Mouse (Mus musculus): ENCODE measurements around the gene Adam6b. TPM values are rescaled to one million over a fixed set of nuclear protein-coding genes. Genes with fewer than 3 reads are reported as not detected.
"Not testable (repeated sequence)": the region's sequence is repeated elsewhere in the genome, so short reads cannot be mapped to it uniquely, and the experiment has no call there.

Adam6b gene
- polyA plus RNA-seq, 1 experiment from 2014 or later = not detected

DNA sequence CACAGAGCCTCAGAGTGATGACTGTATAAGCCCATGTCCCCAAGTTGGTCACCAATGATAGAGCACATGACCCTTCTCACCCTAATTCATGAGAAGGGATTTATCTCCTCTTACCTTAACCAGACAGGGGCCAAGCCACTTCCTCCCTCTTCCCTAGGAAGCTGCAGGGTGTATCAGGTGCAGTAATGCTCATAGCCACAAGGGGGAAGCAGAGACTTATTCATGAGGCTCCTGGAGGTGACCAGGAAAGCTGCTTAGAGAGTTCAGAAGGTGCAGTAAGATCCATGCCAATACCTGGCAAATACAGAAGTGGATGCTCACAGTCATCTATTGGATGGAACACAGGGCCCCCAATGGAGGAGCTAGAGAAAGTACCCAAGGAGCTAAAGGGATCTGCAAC lies 1.6 kb upstream of the Adam6b start:
- not testable (repeated sequence) for H3K4me3 ChIP-seq (ENCODE audit: control insufficient read depth in 1 of 2, insufficient read depth in 1 of 2, low read depth in 1 of 2, low read length in 2 of 2); ATAC-seq (ENCODE audit: insufficient number of reproducible peaks, insufficient read depth, low FRiP score, low read depth); H3K36me3 ChIP-seq (ENCODE audit: control insufficient read depth, insufficient read depth, low read length); H3K4me2 ChIP-seq (ENCODE audit: low read length); H3K9me3 ChIP-seq (ENCODE audit: control insufficient read depth, low read length); H3K4me1 ChIP-seq (ENCODE audit: control insufficient read depth in 2 of 2, insufficient read depth in 2 of 2, low read length in 2 of 2); H3K27me3 ChIP-seq (ENCODE audit: control insufficient read depth, insufficient read depth, low read length); H3K9ac ChIP-seq (ENCODE audit: low read length); H3K27ac ChIP-seq (replicated peaks in 1 of 2; ENCODE audit: control insufficient read depth in 1 of 2, insufficient read depth in 1 of 2, low read depth in 2 of 2, low read length in 2 of 2)

GRCm38 (mm10) chr12:113525901-113526300 lies 36.6 kb downstream of the Adam6b start:
- Histone ChIP-seq H3K27me3 (ENCODE audit: control insufficient read depth, insufficient read depth, low read length) (no peaks in the 10 kb centered on the region), H3K36me3 (ENCODE audit: control insufficient read depth, insufficient read depth, low read length) (no peaks in the 10 kb centered on the region), H3K4me3 (ENCODE audit: control insufficient read depth in 1 of 2, insufficient read depth in 1 of 2, low read depth in 1 of 2, low read length in 2 of 2) (no peak overlapping the region), H3K4me2 (ENCODE audit: low read length) (no peak overlapping the region), H3K27ac (replicated peaks in 1 of 2; ENCODE audit: control insufficient read depth in 1 of 2, insufficient read depth in 1 of 2, low read depth in 2 of 2, low read length in 2 of 2) (no peak overlapping the region), H3K9me3 (ENCODE audit: control insufficient read depth, low read length) (0 out of 2 replicates have a peak, but pooled peaks cover 3% of the 10 kb centered on the region), H3K4me1 (ENCODE audit: control insufficient read depth in 2 of 2, insufficient read depth in 2 of 2, low read length in 2 of 2) (no peaks in the 10 kb centered on the region), H3K9ac (ENCODE audit: low read length) (no peak overlapping the region)
- WGBS = 60% methylated on average over 2 of the region's 2 CpGs
- no peak for ATAC-seq (ENCODE audit: insufficient number of reproducible peaks, insufficient read depth, low FRiP score, low read depth)

Other genes with a start within 250 kb of the Adam6b start
- not detected in 2 replicates for gene Adam6a, start 54.4 kb downstream of the Adam6b start, polyA plus RNA-seq (2014; fragmentation: Nextera tagmentation; extraction: Ambion mirVana)

Data from heart, embryonic 14.5 days (tissue).